Mouse (Mus musculus): ENCODE results near the gene Cidec. TPM values are rescaled to one million over a fixed set of nuclear protein-coding genes. Genes with fewer than 3 reads are reported as not detected.

The Cidec gene
- total RNA-seq, 4 experiments from 2014 or later = 3.1 to 5.7 (median 4.6) TPM

GRCm38 (mm10) chr6:113444207-113444965 lies 8.8 kb upstream of the Cidec start:
- DNase-seq (ENCODE audit: low spot score) = no peak

- DNase-seq (ENCODE audit: low spot score) = no peak
These were observed 7.5 kb upstream of the Cidec start for GRCm38 (mm10) chr6:113443091-113443490.

- peak; percentile 96 for DNase-seq (ENCODE audit: low spot score)
These were observed 7.0 kb upstream of the Cidec start, which contains the start of gene Jagn1 for GRCm38 (mm10) chr6:113442442-113443090. Gene Jagn1 (plus strand): TSS chr6:113442569.

- no peak for DNase-seq (ENCODE audit: low spot score)
These were observed 6.5 kb upstream of the Cidec start for GRCm38 (mm10) chr6:113442087-113442441.

GRCm38 (mm10) chr6:113441147-113441680 lies 5.7 kb upstream of the Cidec start:
- peak; percentile 61 for DNase-seq (ENCODE audit: low spot score)

- DNase-seq (ENCODE audit: low spot score) = no peak
These were observed 5.1 kb upstream of the Cidec start for GRCm38 (mm10) chr6:113440686-113441085.

DNA sequence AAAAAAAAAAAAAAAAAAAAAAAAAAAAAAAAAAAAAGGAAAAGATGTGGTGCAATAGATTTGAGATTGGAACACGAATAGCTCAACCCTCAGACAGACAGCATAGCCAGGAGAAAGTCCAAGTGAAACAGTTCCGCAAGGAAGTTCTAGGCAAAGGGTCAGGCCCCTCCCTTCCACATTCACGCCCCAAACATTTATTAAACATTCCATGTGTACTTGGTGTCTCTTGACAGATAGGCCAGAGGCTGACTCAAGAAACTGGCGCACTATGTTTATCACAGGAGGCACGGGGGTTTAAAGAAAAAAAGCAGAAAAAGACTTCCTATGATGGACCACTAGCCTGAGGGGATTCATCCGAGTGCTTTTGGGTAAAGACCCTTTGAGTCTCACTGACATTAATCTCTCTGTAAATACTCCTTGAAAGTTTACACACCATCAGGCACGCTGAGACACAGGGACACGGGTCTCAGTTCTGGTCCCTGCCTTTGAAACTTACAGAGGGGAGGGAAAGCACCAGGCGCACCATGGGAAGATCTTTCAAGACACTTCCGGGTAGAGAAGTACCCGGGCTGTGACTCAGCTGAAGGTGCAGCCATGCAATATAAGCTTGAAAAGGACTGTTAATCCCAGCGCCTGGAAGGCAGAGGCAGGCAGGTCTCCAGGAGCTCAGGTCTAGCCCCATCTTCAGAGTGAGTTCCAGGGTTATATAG lies 3.3 kb upstream of the Cidec start:
- DNase-seq (ENCODE audit: low spot score) = no peak

GRCm38 (mm10) chr6:113437135-113437534 lies 1.6 kb upstream of the Cidec start:
- DNase-seq (ENCODE audit: low spot score) = no peak

DNA sequence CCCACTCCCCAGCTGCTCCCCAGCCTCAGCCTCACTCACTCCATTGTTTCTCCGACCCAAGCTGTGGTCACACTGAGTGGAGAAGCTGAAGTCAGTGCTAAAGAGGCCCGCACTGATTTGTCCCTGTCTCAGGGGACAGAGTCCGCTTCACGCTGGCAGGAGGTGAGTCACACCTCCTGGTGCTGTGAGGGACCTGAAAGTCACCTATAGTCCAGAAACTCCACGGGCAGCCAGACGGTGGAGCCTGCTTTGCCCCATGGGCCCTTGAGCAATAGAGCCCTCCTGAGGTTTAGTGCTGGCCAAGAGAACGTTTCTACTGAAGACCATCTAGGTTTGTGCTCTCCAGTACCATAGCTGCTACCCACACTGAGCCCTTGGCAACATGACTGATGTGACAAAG lies 869 bp downstream of the Cidec start:
- no peak for DNase-seq (ENCODE audit: low spot score)

DNA sequence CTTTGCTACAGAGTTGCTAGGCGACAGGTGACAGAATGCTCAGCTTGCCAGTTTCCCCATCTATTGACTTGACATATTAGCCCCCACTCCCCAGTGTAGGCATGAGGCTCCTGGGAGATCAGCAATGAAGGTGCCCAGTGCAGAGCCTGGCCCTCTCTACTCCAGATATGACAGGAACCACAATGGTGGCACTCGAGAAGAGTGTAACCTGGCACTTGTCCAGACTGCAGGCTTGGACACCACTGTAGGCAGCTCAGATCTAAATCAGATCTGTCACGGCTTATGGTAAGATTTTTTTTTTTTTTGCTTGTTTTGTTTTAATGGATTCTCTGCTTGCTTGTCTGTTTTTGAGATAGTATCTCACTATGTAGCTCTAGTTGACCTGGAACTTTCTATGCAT lies 1.9 kb downstream of the Cidec start:
- DNase-seq (ENCODE audit: low spot score) = no peak

GRCm38 (mm10) chr6:113431801-113432200 lies 3.8 kb downstream of the Cidec start:
- DNase-seq (ENCODE audit: low spot score) = no peak

- DNase-seq (ENCODE audit: low spot score) = no peak
These were observed 4.7 kb downstream of the Cidec start for GRCm38 (mm10) chr6:113430846-113431245.

GRCm38 (mm10) chr6:113429965-113430364 lies 5.6 kb downstream of the Cidec start:
- DNase-seq (ENCODE audit: low spot score) = no peak

GRCm38 (mm10) chr6:113428006-113428405 lies 7.6 kb downstream of the Cidec start:
- DNase-seq (ENCODE audit: low spot score) = no peak

DNA sequence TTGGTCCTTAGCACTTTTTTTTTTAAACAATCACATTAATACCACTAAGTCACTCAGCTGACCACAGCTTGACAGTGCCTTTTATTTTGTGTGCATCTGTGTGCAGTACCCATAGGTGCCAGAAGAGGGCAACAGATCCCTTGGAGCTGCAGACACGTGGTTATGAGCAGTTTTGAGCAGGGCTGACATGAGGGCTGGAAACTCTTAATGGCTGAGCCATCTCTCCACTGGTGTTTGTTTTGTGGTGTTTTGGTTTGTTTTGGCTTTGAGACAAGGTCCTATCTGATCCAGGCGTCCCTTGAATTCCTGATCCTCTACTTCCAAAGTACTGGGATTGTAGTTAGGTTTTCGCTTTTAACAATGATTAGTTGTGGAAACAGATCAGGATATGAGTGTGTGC lies 8.2 kb downstream of the Cidec start:
- DNase-seq (ENCODE audit: low spot score) = no peak

- no peak for DNase-seq (ENCODE audit: low spot score)
These were observed 8.9 kb downstream of the Cidec start for GRCm38 (mm10) chr6:113426696-113427095.

- DNase-seq (ENCODE audit: low spot score) = no peak
These were observed 11.4 kb downstream of the Cidec start for GRCm38 (mm10) chr6:113424187-113424586.

GRCm38 (mm10) chr6:113423000-113423399 lies 12.6 kb downstream of the Cidec start:
- DNase-seq (ENCODE audit: low spot score) = no peak

DNA sequence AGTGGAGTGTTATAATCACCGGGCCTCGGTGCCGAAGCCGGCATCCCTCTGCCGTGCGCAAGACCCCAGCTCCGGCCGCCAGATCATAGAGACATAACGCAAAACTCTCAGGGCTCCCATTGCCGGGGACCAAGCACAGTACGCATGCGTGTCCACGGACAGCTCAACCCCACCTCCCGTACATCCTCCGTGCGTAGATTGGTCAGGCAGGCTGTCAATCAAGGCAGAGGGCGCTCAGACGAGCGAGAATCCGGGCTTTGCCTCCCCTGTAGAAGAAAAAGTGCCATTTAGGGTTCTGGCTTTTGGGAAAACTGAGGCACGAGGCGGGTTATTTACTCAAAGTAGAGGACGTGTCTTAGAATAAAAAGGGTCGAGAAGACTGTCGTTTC lies 16.4 kb downstream of the Cidec start, which contains the start of gene Rpusd3:
TSS of gene Rpusd3 (minus strand) at position 142 of the 389 bp plus-strand sequence.
- peak; percentile 99 for DNase-seq (ENCODE audit: low spot score)

GRCm38 (mm10) chr6:113418441-113419198 lies 16.9 kb downstream of the Cidec start:
- no peak for DNase-seq (ENCODE audit: low spot score)

DNA sequence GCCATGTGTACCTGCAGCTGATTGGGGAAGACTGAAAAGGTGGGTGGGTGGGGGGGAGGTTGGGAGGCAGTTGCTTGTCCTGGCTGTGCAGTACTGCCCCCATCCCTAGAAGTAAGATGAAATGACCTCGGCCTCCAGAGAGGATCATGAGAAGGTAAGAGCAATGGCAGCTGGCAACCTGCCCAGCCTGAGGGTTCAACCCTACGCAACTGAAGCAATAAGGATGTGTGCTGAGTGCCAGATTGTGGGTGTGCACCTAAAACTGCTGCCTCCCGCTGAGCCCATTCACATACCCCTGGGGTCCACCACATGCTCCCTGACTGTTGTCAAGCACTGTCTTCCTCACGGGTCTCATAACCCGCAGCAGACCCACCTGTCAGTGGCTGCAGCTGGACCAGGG lies 19.1 kb downstream of the Cidec start:
- no peak for DNase-seq (ENCODE audit: low spot score)

DNA sequence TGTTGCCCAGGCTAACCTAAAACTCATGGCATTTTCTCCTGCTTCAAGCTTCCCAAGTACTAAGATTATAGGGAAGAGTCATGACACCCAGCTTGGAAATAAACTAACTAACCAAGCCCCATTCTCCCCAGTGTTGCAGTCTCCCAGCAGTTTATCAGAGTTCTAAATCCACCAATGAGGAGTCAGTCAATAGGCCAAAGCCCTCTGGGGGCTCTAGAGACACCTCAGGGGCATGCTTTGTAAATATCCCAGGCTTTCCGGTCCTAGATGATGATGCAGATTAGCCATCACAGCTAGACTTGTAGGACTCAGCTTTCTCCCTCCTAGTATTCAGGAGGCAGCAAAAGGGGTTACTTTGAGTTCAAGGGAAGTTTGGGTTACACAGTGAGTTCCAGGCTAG lies 25.6 kb downstream of the Cidec start:
- DNase-seq (ENCODE audit: low spot score) = no peak
